Mouse (Mus musculus): ENCODE data around the gene 4933434E20Rik.

4933434E20Rik gene

DNA sequence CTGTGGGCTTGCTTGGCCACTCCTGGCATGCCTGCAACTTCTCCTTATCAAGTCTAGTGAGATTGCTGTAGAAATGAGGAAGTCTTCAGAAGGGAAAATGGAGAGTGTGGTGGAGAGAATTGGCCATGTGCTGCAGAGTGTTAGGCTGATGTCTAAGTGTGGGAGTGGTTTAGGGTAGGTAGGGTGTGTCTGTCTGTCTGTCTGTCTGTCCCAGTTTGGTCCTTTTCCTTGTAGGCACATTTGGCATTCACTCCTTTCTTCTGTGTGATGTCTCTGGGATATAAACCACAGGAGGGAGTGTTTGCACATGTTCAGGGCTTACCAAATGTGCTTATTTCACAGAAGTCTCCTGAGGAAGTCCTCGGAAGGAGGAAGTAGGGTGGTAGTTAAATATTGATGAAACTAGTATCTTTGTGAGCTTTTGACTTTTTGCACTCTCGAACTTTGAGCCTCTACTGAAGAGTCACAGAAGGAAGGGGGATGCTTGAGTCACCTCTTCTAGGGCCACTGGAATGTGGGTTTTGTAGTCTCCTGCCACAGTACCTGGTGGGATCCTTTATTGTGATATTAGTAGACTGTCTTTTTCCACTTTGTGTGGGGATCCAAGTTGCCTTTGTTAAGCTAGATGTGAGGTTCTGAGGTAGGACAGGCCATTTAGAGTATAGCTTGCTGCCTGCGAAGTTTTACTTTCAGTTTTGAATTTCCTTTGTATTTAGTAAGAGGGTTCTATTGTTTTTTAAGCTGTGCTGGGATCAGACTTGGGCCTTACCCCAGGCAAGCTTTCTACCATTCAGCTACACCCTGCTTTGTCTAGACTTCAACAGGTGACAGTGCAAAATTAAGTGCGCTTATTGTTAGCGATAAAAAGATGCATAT lies 30.2 kb downstream of the 4933434E20Rik start:
- DNase-seq, result peak; percentile 26

DNA sequence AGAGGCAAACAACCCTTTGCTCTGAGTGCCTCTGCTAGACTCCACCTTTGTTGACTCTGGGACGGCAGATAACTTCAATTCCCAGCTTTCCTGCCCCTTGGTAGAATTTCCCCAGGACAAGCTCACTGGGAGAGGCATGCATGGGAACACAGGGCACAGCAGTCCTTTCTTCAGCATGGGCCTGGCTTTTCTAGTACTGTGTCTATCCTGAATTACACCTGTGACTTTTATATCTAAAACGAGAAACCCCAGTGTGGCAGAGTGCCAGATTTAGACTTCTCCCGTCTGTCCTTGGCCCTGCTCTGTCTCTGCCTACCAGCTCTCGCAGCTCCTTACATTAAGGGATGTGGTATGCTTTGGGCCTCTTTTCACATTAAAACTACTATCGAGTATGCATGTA lies 31.6 kb downstream of the 4933434E20Rik start:
- peak; percentile 40 for DNase-seq

DNA sequence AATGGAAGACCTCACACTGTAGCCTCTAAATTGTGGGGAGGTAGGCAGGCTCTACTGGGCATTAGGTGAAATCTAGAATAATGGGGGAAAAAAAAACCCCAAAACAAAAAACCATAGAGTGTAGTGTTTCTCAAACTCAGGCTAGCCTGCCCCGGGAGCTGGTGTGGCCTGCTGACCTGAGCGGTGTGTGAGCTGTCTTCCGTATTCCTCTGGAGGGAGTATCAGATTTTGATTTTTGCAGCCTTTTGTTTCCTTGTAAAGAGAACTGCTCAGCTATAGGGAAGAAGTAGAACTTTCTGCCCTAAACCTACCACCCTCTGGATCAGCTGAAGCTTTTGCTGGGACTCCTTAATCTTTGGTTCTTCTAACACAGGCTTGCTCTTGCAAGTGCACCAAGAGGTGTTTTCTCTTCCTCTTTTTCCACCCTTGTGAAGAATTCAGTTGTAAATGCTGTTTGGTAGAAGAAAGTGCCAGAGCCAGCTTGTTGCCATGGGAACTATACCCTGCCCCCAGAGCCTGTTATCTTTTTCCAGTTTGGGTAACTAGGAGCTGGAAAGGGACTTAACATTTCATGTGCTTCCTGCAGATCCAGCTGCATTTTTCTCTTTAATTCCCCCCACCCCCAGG lies 32.4 kb downstream of the 4933434E20Rik start:
- peak; percentile 49 for DNase-seq

DNA sequence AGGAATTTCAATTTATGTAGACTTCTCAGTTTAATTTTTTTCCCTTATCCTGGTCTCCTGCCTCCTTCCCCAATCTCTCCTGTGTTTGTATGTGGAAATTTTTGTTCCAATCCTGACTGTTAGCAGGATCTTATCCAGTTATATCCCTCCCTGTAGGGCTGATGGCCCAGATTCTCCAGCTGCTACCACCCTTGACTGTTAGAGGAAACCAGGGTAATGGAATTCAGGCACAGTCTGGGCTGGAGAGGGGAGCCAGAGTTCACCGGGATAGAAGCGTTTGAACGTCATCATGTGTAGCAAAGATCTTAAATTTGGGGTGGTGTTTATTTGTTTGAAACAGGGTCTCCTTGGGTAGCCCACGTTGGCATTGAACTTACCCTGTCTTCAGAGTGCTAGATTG lies 33.4 kb downstream of the 4933434E20Rik start:
- DNase-seq, result peak; percentile 50

DNA sequence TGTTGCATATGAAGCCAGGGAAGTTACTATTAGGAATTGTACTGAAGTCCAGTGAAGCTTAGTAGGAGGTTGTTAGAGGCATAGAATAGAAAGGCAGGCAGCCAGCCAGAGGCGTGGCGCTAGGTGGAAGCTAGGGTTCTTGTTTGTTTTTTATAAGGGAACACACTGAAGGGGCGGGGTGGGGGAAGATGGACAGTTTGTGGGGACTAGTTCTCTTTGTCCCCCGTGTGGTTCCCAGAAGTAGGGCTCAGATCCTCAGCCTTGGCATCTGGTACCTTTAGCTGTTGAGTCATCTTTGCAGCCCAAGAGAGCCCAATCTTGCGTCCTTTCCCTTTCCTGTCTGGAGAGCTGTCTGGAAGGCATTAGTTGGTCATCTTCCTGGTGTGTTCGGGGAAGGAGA lies 33.8 kb downstream of the 4933434E20Rik start:
- peak; percentile 60 for DNase-seq

DNA sequence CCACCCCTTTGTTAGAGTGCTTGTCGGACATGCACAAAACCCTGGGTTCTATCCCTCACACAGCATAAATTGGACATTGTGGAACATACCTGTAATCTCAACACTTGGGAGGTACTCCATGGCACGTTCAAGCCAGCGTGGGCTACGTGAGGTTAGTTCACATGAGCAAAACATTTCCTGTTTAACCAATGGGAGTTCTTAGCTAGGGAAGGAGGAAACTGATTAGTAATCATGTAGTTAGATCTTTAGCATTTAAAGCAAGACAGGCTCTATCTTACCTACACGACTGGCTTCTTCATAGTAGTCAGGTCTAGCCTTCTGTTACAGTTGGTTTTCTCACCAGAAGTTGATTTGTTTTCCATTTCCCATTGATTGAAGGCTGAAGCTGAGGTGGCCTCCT lies 34.6 kb downstream of the 4933434E20Rik start:
- no peak for DNase-seq

DNA sequence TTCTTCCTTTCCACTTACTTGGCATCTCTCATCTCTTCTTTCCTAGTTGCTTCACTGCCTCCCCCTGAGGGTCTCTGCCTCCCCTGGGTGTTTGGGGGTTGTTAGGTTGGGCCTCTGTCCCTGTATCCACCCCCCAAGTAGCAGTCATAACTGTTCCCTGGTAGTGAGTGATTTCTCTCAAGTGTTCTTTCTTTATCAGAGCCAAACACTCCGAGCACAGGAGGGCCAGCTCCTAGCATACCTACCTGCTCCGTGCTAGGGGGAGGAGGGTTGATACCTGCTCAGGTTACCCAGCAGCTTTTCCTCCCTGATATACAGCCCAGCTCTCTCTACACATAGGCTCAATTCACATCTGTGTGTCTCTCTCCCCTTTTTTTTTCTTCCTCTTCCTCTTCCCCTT lies 37.2 kb downstream of the 4933434E20Rik start:
- DNase-seq, result peak; percentile 33

DNA sequence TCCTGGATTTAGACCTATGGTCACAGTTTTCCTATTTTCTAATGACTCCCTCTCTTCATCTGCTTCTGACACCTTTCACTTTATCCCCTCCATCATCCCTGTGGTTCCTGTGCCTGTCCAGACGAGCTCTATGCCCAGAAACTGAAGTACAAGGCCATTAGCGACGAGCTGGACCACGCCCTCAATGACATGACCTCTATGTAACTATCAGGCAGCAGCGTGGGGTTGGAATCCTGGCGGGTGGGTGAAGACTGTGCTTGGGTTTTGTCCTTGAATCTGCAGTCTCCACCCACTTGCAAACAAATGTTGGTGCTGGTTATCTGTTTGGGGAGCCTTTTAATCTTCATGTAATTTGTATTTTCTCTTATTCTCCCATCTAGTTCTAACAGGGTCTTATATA lies 39.5 kb downstream of the 4933434E20Rik start:
- DNase-seq, result no peak

DNA sequence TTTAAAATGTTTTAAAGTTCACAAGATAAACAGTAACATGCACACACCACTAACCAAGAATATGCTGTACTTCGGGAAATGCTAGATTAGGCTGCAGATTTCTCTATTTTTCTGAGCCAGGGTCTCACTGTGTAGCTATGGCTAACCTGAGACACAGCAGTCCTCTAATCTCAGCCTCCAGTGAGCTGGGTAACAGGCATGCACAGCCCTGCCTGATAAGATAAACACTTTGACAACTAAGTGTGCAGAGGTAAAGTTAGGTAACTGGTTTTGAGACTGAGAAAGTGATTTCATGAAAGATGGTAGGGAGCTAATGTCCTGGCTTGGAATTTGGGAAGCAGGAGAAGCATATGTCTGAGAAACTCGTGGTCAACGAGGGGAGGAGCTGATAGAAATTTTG lies 43.0 kb downstream of the 4933434E20Rik start:
- DNase-seq, result no peak

DNA sequence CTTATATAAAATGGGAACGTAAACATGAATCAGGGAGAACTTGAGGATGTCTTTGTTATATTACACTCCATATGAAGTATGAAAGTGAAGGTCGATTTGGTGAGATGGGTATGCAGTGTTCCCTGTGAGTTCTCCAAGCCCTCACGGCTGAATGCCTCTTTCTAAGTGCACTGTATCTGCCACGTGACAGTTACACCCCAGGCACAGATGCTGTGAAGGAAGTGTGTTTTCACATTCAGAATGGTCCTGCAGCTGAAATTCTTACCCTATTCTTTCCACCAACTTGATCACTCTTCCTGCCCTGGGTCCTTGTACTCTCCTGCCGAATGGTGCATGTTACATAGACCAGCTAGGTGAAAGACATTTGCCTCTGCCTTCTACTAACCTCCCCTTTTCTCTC lies 46.5 kb downstream of the 4933434E20Rik start:
- no peak for DNase-seq

DNA sequence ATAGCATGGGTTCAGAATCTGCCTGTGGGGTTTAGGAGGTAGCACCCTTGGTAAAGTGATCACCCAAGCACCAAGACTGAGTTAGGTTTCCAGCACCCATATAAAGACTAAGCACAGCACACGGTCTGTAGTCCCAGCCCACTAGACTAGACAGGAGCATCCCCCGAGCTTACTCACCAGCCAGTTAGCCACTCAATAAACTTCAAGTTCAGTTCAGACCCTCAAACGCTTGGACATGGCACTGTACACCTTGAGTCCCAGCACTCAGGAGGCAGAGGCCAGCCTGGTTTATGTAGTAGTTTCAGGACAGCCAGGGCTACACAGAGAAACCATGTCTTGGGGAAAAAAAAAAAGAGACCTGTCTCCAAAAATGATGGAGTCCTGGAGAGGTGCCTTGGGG lies 49.6 kb downstream of the 4933434E20Rik start:
- DNase-seq, result no peak

DNA sequence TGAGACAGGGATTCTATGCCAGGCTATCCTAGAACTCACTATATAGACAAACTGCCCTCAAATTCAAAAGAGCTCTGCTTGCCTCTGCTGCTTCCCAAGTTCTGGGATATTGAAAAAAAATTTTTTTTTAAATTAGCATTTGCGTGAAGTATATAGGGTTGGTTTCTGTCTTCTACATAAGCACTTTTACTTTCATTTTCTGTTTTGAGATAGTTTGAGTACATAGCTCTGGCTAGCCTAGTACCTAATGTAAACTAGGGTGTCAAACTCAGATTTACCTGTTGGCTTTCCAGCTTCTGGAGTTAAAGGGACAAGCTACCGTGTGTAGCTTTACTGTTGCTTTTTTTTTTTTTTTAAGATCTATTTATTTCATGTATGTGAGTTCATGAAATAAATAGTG lies 50.2 kb downstream of the 4933434E20Rik start:
- DNase-seq, result no peak

DNA sequence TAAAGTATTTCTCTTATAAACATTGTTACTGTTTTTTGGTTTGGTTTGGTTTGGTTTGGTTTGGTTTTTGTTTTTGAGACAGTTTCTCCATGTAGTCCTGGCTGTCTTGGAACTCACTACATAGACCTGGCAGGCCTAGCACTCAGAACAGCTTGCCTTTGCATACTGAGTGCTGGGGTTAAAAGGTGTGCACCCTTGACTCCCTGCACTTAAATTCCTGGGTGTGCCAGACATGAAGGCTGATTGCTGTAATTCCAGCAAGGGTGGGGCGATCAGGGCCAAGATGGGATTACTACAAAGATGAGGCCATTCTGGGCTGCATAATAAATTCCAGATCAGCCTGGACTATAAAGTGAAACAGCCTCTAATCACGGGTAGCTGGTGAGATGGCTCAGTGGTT lies 50.8 kb downstream of the 4933434E20Rik start:
- DNase-seq, result peak; percentile 36

DNA sequence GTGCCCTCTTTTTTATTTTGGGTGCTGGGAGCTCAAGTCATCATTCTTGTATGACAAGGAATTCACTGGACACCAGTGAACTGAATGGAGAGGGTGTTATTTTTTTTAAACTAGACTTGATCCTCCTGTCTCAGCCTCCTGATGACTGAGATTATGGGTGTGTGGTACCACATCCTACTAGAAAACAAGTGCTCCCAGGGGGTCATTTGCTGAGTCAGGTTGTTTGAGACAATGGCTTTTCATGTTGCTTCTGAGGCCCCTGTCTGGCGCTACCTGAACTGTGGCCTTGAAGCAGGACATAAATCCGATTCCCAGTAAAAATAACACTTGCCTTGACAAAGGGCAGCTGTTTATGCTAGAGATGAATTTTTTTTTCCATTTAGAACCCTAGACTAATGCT lies 51.7 kb downstream of the 4933434E20Rik start:
- DNase-seq, result no peak

DNA sequence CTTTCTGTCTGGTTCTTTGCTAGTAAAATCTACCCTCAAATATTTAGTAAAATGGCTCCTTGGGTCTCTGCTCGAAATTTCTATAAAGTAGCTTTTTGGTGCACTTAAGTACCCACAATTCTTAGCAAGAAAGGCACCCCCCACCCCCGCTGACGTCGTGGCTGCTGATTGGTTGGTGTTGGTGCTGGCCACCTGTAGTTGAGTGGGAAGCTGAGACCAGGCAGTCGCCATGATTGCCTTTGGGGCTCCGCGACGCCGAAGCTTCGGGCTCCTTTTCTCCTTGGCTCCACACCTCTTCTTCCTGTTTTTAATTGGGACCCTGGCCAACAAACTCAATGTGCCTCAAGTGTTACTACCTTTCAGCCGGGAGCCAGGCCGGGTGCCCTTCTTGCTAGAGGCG lies 52.5 kb downstream of the 4933434E20Rik start, which contains the start of gene Nup210l:
Gene Nup210l, plus strand, starts transcription at position 195 of the 400 bp plus-strand sequence.
- DNase-seq, result no peak

DNA sequence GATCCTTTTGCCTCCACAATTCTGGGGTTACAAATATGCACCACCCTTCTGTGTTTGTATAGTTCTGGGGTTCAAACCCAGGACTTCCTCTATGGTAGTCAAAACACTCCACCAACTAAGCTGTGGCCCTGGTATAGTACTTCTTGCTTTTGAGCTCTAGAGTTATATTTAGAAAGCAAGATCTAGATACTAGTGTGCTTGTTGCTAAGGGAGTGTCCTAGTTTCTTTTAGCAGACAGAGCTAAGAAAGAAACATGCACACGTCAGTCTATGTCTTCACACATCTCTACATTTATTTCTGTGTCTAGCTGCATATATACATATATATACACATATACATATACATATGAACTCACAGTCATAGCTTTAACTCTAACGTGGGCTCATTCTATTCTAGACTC lies 60.3 kb downstream of the 4933434E20Rik start:
- no peak for DNase-seq

DNA sequence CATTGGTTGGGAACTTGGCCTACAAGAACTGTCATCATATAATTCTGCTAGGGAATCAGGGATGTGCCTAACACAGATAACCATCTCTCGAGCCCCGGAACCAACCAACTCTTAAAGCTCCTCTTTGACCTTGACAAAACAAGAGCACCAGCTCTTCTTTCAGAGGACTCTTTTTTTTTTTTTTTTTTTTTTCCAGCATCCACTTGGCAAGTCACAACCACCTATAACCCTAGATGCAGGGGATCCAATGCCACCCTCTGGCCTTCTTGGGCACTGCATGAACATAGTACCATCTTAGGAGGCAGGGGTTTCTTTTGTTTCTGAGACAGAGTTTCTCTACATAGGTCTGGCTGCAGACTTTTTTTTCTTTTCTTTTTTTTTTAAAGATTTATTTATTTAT lies 62.9 kb downstream of the 4933434E20Rik start:
- peak; percentile 47 for DNase-seq

DNA sequence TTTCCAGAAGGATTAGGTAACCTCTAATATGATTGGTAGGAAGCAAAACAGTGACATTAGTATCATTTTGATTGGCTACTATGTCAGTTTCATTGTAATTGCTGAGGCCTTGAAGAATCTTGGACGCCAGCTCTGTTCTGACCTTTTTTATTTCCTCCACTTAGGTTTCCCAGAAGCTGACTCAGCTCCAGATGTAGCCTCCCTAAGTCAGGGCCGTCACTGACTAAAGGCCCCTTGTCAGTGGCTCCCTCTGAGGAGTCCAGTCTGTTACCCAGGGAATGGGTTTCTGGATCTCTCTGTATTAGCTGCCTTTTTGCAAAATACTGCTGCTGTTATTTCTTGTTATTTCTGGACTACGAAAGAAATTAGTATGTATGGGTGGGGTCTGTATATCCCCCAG lies 64.1 kb downstream of the 4933434E20Rik start:
- DNase-seq, result no peak

Data from lung, postnatal 10 days (tissue).